ENCODE assay signal across 8 mouse cellular contexts in genomic region chr5:25734318-25734717, GRCm38 (mm10). TPM values are rescaled to one million over a fixed set of nuclear protein-coding genes. Genes with fewer than 3 reads are reported as not detected.
DNase-seq lines count a peak whose midpoint lies in the region; ATAC-seq and TF ChIP-seq lines count a peak whose summit lies in the region.

No protein-coding gene starts in this region.

- TF ChIP-seq POLR2A in lung, adult 2 months (IDR thresholded peaks at IDR 0.05; ENCODE audit: borderline replicate concordance, extremely low read depth, low read depth, low read length): no peak

- H3K4me3 ChIP-seq in heart, embryonic 12.5 days: no peak overlapping the region
- no peak overlapping the region for H3K4me3 ChIP-seq in lung, adult 2 months (replicated peaks; ENCODE audit: extremely low read depth, low read depth, low read length)

- 8% methylated on average over 1 of the region's 1 CpGs for WGBS in heart, embryonic 12.5 days
- WGBS in lung, adult 2 months: 8% methylated on average over 1 of the region's 1 CpGs

- intact Hi-C loops in gastrocnemius, postnatal 14 days (cut with DNase I; ENCODE audit: low total_unique reads): loop anchor here (10.0 kb wide), 1 partner anchor 310 kb away; no protein-coding TSS in a partner anchor

- H3K4me2 ChIP-seq in heart, embryonic 12.5 days: no peak overlapping the region

- H3K9ac ChIP-seq in heart, embryonic 12.5 days: no peak overlapping the region

- TF ChIP-seq CTCF in lung, adult 2 months (IDR thresholded peaks at IDR 0.05; ENCODE audit: insufficient read depth, low read length): peak; percentile 81

- no peaks in the 10 kb centered on the region for H3K27me3 ChIP-seq in heart, embryonic 12.5 days (replicated peaks)

- H3K9me3 ChIP-seq in heart, embryonic 12.5 days (replicated peaks): no peaks in the 10 kb centered on the region

- H3K27ac ChIP-seq in heart, embryonic 12.5 days (ENCODE audit: poor library complexity, severe bottlenecking): no peak overlapping the region

- no peak for ATAC-seq in heart, embryonic 12.5 days (ENCODE audit: insufficient number of reproducible peaks, low FRiP score)

- DNase-seq in heart, adult 11 months: peak; percentile 64
- DNase-seq in right cerebral cortex, postnatal 14 days: peak; percentile 52
- DNase-seq in right cerebral cortex, adult 18-20 months: no peak
- peak; percentile 17 for DNase-seq in c-Kit-positive CD71-negative TER-119-negative erythroid progenitor cells, embryonic 14.5 days (ENCODE audit: low read depth)
- DNase-seq in gastrocnemius, postnatal 14 days: peak; percentile 16
- DNase-seq in lung, adult 2 months: peak; percentile 21
- DNase-seq in urinary bladder, postnatal 25 days (ENCODE audit: low spot score): peak; percentile 45

- no peaks in the 10 kb centered on the region for H3K36me3 ChIP-seq in heart, embryonic 12.5 days

- H3K4me1 ChIP-seq in heart, embryonic 12.5 days (replicated peaks): no peaks in the 10 kb centered on the region
- H3K4me1 ChIP-seq in lung, adult 2 months (ENCODE audit: control insufficient read depth, insufficient read depth, low read length): no peaks in the 10 kb centered on the region

RNA-seq across cellular contexts. Expression of gene Actr3b, which starts 25.5 kb away (rescaled TPM):
- 38.9 and 39.0 TPM in 2 replicates for polyA plus RNA-seq in heart, embryonic 12.5 days (2016; fragmentation: Nextera tagmentation; extraction: Ambion mirVana)
- total RNA-seq in gastrocnemius, postnatal 14 days (2021): 1 to 10 TPM; 1.1 to 1.5 TPM
- polyA plus RNA-seq in lung, adult 2 months (2012; rRNA removed): 0.59 and 1.0 TPM in 2 replicates

RNA-seq across cellular contexts. Expression of gene Xrcc2, which starts 28.7 kb away (rescaled TPM):
- polyA plus RNA-seq in heart, embryonic 12.5 days (2016; fragmentation: Nextera tagmentation; extraction: Ambion mirVana): 9.2 and 10.0 TPM in 2 replicates
- 1 to 10 TPM; 1.6 to 1.8 TPM for total RNA-seq in gastrocnemius, postnatal 14 days (2021)
- 2.8 and 3.8 TPM in 2 replicates for polyA plus RNA-seq in lung, adult 2 months (2012; rRNA removed)

Comparison
In these comparisons a context has a peak if more than half of its experiments do, and no peak if none do; other contexts are left out.
1. RNA of gene Actr3b, which starts 25.5 kb away (polyA plus RNA-seq): 38.9 to 39.0 TPM in heart, embryonic 12.5 days; 0.59 to 1.0 TPM in lung, adult 2 months; every median in the first group is over 10 times any median in the second.